Mouse (Mus musculus) layer of hippocampus, adult 18-20 months (tissue): ENCODE results near the gene Ston2. TPM values are rescaled to one million over a fixed set of nuclear protein-coding genes. Genes with fewer than 3 reads are reported as not detected.
A peak's percentile ranks its signal among the peaks of the same experiment; 100 is the strongest.

ENCODE experiments used
- DNase-seq, 2 experiments: peaks; one replicate each; pipeline ENCODE4 v3.0.0; 2022; ENCODE audit warnings: low spot score in 2 of 2
- long read RNA-seq: library from polyadenylated mRNA; stranded (forward); transcript quantifications from one replicate; pipeline ENCODE4 v2.0.0, GENCODE M21; 2021
- total RNA-seq, 2 experiments: library from RNA; stranded (reverse); gene quantifications; 2 replicates each; pipeline ENCODE4 v1.2.3; 2021

Gene Ston2
- 10 to 100 TPM; 31.4 to 35.4 TPM for total RNA-seq
- long read RNA-seq, partial matches to known transcripts: 0 of 3 reads
- long read RNA-seq, other reads (novel, unspliced or antisense): 3 of 3 reads

DNA sequence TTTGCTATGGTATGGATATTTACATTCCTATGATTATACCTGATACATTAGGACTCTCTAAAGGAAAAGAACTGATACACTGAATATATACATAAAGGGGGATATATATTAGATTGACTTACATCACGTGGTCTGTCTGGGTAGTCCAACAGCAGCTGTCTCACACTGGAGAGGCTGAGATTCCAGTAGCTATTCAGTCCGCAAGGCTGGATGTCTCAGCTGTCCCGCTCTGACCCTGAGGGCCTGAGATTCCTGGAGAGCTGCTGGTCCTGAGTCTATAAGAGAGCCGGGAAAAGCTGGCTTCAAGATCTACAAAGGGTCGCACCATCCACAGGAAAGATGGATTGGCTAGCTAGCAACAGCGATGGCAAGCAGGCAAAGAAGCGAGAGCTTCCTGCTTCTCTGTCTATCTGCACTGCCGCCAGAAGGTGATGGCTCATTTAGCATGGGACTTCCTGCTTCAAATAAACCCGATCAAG, at the start of gene Ston2:
Ston2 (minus strand) TSS at position 429 of the 479 bp plus-strand sequence.
- DNase-seq: no peak

- DNase-seq: no peak
These were observed 49.3 kb upstream of the Ston2 start for GRCm38 (mm10) chr12:91837401-91838065.

DNA sequence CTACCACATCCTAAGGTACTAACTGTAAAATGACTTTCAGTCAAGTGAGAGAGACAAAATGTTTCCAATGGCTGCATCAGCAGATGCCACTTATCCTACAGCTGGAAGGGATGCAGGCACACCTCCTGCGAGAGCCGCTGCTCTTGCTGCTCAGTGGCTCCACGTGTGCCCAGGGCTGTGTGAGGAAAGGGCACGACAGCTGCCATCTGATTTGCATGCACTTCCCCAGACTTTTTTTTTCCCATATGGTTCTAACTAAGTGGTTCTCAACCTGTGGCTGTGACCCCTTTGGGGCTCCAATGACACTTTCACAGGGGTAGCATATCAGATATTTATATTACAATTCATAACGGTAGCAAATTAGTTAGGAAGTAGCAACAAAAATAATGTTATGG, 45.7 kb upstream of the Ston2 start:
- DNase-seq: no peak

DNA sequence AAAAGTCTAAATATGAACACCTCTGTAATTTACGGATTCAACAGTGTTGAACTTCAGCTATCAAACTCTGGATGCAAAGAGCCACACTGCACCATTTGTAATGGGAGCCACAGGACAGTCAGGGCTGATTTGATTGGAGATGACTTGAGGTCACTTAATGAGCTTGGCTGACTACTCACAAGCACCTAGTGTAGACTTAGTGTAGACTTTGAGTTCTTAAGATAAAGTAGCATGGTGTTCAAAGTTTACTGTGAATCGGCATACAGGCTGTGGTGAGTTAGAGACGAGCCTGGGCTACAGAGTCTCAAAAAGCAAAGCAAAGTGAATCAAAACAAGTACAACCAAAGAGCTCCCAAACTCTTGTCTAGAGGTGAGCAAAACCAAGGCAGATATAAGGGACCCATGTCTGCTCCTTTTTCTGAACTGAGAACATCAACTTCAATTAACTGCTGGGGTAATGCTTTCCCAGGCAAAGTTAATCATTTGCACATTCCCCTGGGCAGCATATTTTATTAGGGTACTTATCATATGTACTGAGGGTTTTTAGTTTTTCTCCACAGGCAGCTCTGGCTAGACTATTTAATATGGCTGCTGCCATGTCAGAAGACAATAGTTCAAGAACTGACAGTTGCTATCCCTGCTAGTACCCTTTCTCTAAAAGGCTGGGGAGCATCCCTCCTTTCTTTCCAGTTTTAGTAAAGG, 45.2 kb upstream of the Ston2 start:
- DNase-seq: no peak

GRCm38 (mm10) chr12:91831410-91831809, 43.2 kb upstream of the Ston2 start:
- no peak for DNase-seq

GRCm38 (mm10) chr12:91820461-91820860, 32.3 kb upstream of the Ston2 start:
- no peak for DNase-seq

DNA sequence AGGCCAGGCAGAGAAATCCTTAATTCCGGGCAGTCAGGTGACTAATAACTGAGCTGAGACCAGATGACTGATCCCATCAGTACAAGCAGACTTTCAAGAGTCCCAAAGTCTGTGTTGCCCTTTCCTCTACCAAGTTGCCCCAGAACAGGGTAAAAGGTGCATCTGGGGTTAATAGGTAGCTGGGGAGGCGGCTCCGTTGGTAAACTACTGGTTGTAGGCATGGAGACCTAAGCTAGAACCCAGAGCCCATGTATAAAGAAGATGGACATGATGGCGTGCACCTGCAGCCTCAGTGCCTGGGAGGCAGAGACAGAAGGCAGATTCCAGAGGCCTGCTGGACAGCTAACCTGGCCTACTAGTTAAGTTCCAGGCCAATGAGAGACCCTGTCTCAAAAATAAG, 30.5 kb upstream of the Ston2 start:
- DNase-seq: no peak

- DNase-seq: peak; percentile 35 to 67
These were observed 27.8 kb upstream of the Ston2 start for GRCm38 (mm10) chr12:91815990-91816389.

DNA sequence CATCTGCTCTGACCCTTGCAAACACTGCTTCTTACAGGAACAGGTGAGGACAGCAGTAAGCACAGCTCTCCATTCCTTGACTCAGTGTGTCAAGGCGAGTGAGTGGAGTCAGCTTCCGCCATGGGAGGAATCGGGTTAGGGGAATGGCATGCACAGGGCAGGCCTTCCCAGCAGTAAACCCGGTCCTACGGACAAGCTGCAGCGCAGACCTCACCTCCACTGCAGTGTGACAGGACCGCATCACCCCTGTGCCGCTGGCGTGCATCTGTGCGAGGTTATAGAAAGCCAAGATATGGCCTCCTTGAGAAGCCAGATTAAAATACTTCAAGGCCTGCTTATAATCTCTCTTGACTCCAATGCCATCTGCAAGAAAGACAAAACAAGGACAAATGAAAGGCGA, 27.4 kb upstream of the Ston2 start:
- no peak for DNase-seq

DNA sequence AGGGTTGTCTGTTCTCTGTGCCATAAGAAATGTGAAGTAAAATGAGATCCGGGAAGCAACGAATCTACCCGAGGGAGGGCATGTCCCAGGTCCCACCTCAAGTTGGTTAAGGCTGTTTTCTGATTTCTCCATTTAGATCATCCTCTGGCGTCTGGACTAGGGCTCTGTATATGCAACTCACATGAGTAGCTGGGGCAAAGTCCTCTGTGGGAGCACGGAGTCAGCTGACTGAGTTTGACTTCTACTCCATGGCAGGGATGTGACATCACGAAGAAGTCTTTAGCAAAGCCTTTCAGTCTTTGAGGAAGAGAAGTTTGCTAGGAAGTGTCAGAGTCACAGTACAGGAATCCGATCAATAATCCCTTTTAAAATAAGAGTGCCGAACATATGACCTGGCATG, 20.7 kb upstream of the Ston2 start:
- no peak for DNase-seq

- DNase-seq: no peak
These were observed 19.6 kb upstream of the Ston2 start for GRCm38 (mm10) chr12:91807761-91808160.

- no peak for DNase-seq
These were observed 18.9 kb upstream of the Ston2 start for GRCm38 (mm10) chr12:91807095-91807494.

DNA sequence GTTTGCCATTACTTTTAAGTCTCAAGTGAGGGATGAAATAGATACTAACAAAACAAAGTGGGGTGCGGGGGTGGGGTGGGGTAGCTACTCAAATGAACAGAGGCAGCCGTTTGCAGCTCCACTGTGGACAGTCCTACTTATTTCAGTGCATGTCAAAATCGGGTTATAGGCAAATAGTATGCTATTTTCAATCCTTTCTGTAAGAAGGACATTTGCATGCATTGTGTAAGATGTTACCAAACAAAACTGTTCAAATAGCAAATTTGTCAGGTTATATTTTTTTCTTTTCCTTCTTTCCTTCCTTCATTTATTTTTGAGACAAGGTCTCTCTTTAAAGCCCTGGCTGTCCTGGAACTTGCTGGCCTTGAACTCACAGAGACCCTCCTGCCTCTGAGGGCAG, 16.1 kb upstream of the Ston2 start:
- DNase-seq: no peak

GRCm38 (mm10) chr12:91803207-91803932, 15.2 kb upstream of the Ston2 start:
- DNase-seq: peak; percentile 42 to 67

DNA sequence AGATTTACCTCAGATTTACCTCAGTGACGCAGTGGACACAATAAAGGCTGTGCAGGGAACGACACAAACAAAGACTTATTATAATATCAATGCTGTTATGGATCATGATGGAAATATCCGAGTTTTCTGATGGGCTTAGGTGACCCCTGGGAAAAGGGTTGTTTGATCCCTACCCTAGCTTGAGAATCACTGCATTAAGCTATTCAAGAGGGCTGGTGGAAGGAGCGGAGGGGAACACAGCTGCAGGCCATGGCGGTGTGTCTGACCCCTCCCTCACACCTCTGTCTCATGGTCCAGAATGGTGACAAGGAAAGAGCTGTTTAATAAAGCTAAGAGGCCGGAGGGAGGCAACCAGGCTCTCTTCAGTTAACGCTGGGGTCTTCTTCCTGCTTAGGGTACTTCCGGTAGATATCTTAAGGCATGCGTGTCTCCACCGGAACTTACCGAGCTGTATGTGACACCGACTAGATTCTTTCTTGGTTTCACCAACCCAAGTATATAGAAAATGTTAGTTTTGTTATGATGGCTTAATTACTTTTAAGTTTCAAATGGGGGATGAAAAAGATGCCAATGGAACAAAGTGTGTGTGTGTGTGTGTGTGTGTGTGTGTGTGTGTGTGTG, 14.5 kb upstream of the Ston2 start:
- DNase-seq: no peak

- no peak for DNase-seq
These were observed 12.7 kb upstream of the Ston2 start for GRCm38 (mm10) chr12:91800861-91801385.

- no peak for DNase-seq
These were observed 11.7 kb upstream of the Ston2 start for GRCm38 (mm10) chr12:91799821-91800335.

DNA sequence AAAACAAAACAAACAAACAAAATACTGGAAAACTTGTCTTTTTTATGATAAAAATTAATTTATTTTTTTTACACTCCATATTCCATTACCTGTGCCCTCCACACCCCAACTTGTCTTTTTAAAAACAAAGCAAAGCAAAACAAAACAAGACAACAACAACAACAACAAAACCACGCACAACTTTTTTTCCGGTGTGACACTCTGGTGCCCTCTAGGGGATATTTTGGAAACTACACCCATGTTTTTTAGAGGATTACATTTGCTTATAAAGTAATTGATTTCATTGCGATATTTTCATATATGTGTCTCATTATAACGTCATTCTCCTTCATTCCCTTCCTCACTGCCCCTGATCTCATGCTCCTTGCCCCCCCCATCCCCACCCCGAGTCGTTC, 11.2 kb upstream of the Ston2 start:
- no peak for DNase-seq

- DNase-seq: no peak
These were observed 10.7 kb upstream of the Ston2 start for GRCm38 (mm10) chr12:91798720-91799378.

DNA sequence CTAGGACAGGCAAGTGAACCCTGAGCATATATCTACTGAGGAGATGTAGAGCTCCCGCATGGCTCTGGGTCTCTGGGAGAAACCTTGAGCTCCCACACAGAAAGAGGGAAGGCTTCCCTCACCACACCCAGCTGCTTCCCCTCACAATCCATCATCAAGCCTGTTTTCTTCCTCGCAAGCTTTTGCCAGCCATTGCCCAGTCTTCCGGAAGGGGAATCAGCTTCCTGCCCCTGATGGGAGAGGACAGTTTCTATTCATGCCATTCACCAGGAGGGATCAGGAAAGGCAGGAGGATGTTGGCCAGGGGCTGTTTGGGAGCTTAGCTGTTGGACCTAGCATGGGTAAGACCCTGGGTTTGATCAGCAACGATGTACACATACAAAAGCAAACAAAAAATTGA, 8.6 kb upstream of the Ston2 start:
- no peak for DNase-seq

GRCm38 (mm10) chr12:91793266-91793665, 5.1 kb upstream of the Ston2 start:
- DNase-seq: no peak
